8 mouse cellular contexts compared by ENCODE assay signal in the genomic region with DNA sequence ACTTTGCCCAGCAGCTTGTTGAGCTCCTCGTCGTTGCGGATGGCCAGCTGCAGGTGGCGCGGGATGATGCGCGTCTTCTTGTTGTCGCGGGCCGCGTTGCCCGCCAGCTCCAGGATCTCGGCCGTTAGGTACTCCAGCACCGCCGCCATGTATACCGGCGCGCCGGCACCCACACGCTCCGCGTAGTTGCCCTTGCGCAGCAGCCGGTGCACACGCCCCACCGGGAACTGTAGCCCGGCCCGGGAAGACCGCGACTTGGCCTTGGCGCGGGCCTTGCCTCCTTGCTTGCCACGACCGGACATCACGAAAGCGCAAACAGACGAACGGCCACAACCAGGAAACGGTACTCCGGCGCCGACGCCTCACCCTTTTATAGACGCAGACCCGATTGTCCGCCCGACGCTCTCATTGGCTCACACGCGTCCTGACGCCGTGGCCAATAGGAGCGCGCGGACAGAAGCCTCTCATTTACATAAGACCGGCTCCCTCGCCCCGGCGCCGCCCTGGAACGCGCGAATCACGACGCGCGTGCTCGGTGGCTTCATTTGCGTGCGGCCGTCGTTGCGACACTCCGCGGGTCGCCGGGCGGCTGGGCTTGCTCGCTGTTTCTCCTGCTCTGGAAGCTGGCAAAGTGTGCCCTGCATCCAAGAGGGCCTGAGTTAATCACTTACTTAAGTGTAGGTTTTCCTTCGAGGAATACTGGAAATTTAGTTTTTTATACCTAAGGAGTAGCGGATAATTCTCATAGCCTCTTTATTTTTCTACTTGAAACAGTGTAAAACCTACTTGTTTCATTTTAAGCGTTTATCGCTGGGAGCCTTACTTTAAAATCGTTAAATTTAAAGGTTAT. TPM values are rescaled to one million over a fixed set of nuclear protein-coding genes. Genes with fewer than 3 reads are reported as not detected.
DNase-seq lines count a peak whose midpoint lies in the region; ATAC-seq and TF ChIP-seq lines count a peak whose summit lies in the region.
"Not testable (repeated sequence)": the region's sequence is repeated elsewhere in the genome, so short reads cannot be mapped to it uniquely, and the experiment has no call there.

A gene (minus strand): TSS at position 328 of the 850 bp plus-strand sequence.

- not testable (repeated sequence) for H3K9me3 ChIP-seq in hindbrain, embryonic 16.5 days (ENCODE audit: control insufficient read depth, low read length)

- peak within 1 kb of the TSS; percentile 92 for H3K27ac ChIP-seq in gastrocnemius, adult 2 months
- H3K27ac ChIP-seq in hindbrain, embryonic 16.5 days (ENCODE audit: low read depth, low read length), result peak within 1 kb of the TSS; percentile 83

- peaks cover 19% of the 10 kb centered on the region for H3K4me1 ChIP-seq in hindbrain, embryonic 16.5 days (ENCODE audit: control insufficient read depth, insufficient read depth, low read depth, low read length)

- H3K4me2 ChIP-seq in hindbrain, embryonic 16.5 days (ENCODE audit: low read length), result peak within 1 kb of the TSS; percentile 52

- intact Hi-C loops in gastrocnemius, adult 2 months (cut with DNase I), result not testable (repeated sequence)

- H3K27me3 ChIP-seq in hindbrain, embryonic 16.5 days (replicated peaks; ENCODE audit: control insufficient read depth, insufficient read depth, low read length), result not testable (repeated sequence)

- WGBS in hindbrain, embryonic 16.5 days, result 5% methylated on average over 20 of the region's 85 CpGs

- peak; percentile 92 for ATAC-seq in hindbrain, embryonic 16.5 days

- peak within 1 kb of the TSS; percentile 50 for H3K9ac ChIP-seq in hindbrain, embryonic 16.5 days (ENCODE audit: low read depth, low read length)

- not testable (repeated sequence) for H3K36me3 ChIP-seq in hindbrain, embryonic 16.5 days (ENCODE audit: control insufficient read depth, insufficient read depth, low read length)

- DNase-seq in NIH3T3 (ENCODE audit: low read depth), result peak; percentile 74
- DNase-seq in cerebellum, postnatal 4 days (ENCODE audit: low spot score in 2 of 2), result peak; percentile 83 to 93
- DNase-seq in gastrocnemius, adult 2 months, result peak; percentile 95
- peak; percentile 95 to 98 for DNase-seq in left cerebral cortex, adult 18-20 months (ENCODE audit: low spot score in 2 of 2)
- DNase-seq in lung, postnatal 4 days, result peak; percentile 97 to 98
- peak; percentile 96 for DNase-seq in right cerebral cortex, adult 18-20 months
- DNase-seq in urinary bladder, adult 2 months (ENCODE audit: low spot score), result peak; percentile 97

- H3K4me3 ChIP-seq in gastrocnemius, adult 2 months, result peak within 1 kb of the TSS; percentile 71
- peak within 1 kb of the TSS; percentile 34 for H3K4me3 ChIP-seq in hindbrain, embryonic 16.5 days (ENCODE audit: low read length)

- not testable (repeated sequence) for TF ChIP-seq CTCF in gastrocnemius, adult 2 months (IDR thresholded peaks at IDR 0.05)

RNA-seq across cellular contexts. Expression of the gene that starts here (rescaled TPM):
- 100 to 1,000 TPM; 172 to 190 TPM for total RNA-seq in gastrocnemius, adult 2 months (2021)
- 31.6 and 34.2 TPM in 2 replicates for polyA plus RNA-seq in hindbrain, embryonic 16.5 days (2015; fragmentation: Nextera tagmentation; extraction: Ambion mirVana)
- total RNA-seq in left cerebral cortex, adult 18-20 months (2021), result 100 to 1,000 TPM; 239 to 244 TPM
- 6.9 and 41.2 TPM in 2 replicates for polyA plus RNA-seq in urinary bladder, adult 2 months (2012; rRNA removed)

Comparison
In these comparisons a context has a peak if more than half of its experiments do, and no peak if none do; other contexts are left out.
1. Peak in every context shown above with its lines: DNase-seq, ATAC-seq, H3K4me3 ChIP-seq and H3K27ac ChIP-seq.